Mouse (Mus musculus): ENCODE measurements around the gene Hist1h2bp.
"Not testable (repeated sequence)": the region's sequence is repeated elsewhere in the genome, so short reads cannot be mapped to it uniquely, and the experiment has no call there.

Hist1h2bp gene

GRCm38 (mm10) chr13:21783255-21783617, 4.0 kb upstream of the Hist1h2bp start, which contains the start of gene Hist1h3i:
Gene Hist1h3i (minus strand): TSS chr13:21783370.
- DNase-seq (ENCODE audit: low spot score in 2 of 2) = peak; percentile 75 to 86

GRCm38 (mm10) chr13:21783734-21784161, 3.5 kb upstream of the Hist1h2bp start:
- peak; percentile 21 to 45 for DNase-seq (ENCODE audit: low spot score in 2 of 2)

GRCm38 (mm10) chr13:21784311-21784710, 3.0 kb upstream of the Hist1h2bp start:
- no peak for DNase-seq (ENCODE audit: low spot score in 2 of 2)

GRCm38 (mm10) chr13:21786189-21786898, 917 bp upstream of the Hist1h2bp start:
- no peak for DNase-seq (ENCODE audit: low spot score in 2 of 2)

GRCm38 (mm10) chr13:21787760-21788593, 716 bp downstream of the Hist1h2bp start:
- no peak for DNase-seq (ENCODE audit: low spot score in 2 of 2)

GRCm38 (mm10) chr13:21789925-21790324, 2.7 kb downstream of the Hist1h2bp start:
- DNase-seq (ENCODE audit: low spot score in 2 of 2) = no peak

- no peak for DNase-seq (ENCODE audit: low spot score in 2 of 2)
Measured at GRCm38 (mm10) chr13:21790601-21791283, 3.5 kb downstream of the Hist1h2bp start.

- no peak for DNase-seq (ENCODE audit: low spot score in 2 of 2)
Measured at GRCm38 (mm10) chr13:21795584-21795983, 8.3 kb downstream of the Hist1h2bp start.

- DNase-seq (ENCODE audit: low spot score in 2 of 2) = not testable (repeated sequence)
Measured at GRCm38 (mm10) chr13:21797163-21797562, 9.9 kb downstream of the Hist1h2bp start.

GRCm38 (mm10) chr13:21803058-21803457, 15.8 kb downstream of the Hist1h2bp start:
- DNase-seq (ENCODE audit: low spot score in 2 of 2) = not testable (repeated sequence)

- DNase-seq (ENCODE audit: low spot score in 2 of 2) = not testable (repeated sequence)
Measured at GRCm38 (mm10) chr13:21810073-21810472, 22.8 kb downstream of the Hist1h2bp start, which contains the start of the genes Hist1h2bq and Hist1h2ao. Gene Hist1h2bq (minus strand): TSS chr13:21810197. Gene Hist1h2ao (plus strand): TSS chr13:21810465.

- DNase-seq (ENCODE audit: low spot score in 2 of 2) = not testable (repeated sequence)
Measured at GRCm38 (mm10) chr13:21811074-21811473, 23.8 kb downstream of the Hist1h2bp start.

- peak; percentile 67 to 72 for DNase-seq (ENCODE audit: low spot score in 2 of 2)
Measured at GRCm38 (mm10) chr13:21811539-21811938, 24.3 kb downstream of the Hist1h2bp start, which contains the start of gene Hist1h4m. Gene Hist1h4m (plus strand): TSS chr13:21811746.

GRCm38 (mm10) chr13:21812092-21812491, 24.8 kb downstream of the Hist1h2bp start:
- not testable (repeated sequence) for DNase-seq (ENCODE audit: low spot score in 2 of 2)

GRCm38 (mm10) chr13:21820082-21820890, 33.0 kb downstream of the Hist1h2bp start:
- DNase-seq (ENCODE audit: low spot score in 2 of 2) = not testable (repeated sequence)

- DNase-seq (ENCODE audit: low spot score in 2 of 2) = no peak
Measured at GRCm38 (mm10) chr13:21828511-21828910, 41.2 kb downstream of the Hist1h2bp start.

GRCm38 (mm10) chr13:21830344-21830743, 43.1 kb downstream of the Hist1h2bp start:
- DNase-seq (ENCODE audit: low spot score in 2 of 2) = no peak

GRCm38 (mm10) chr13:21831418-21832394, 44.4 kb downstream of the Hist1h2bp start, which contains the start of gene Hist1h4n:
Gene Hist1h4n (minus strand): TSS chr13:21832196.
- peak; percentile 60 to 63 for DNase-seq (ENCODE audit: low spot score in 2 of 2)

GRCm38 (mm10) chr13:21833461-21833860, 46.2 kb downstream of the Hist1h2bp start, which contains the start of the genes Hist1h2ap and Hist1h2br:
Gene Hist1h2ap (minus strand): TSS chr13:21833507.
Gene Hist1h2br (plus strand): TSS chr13:21833743.
- DNase-seq (ENCODE audit: low spot score in 2 of 2) = not testable (repeated sequence)

Measured in spleen, postnatal 36 days (tissue).